Mouse (Mus musculus): ENCODE results near the gene Trip12.

Trip12 gene

GRCm38 (mm10) chr1:84740080-84740479 is 100.2 kb downstream of the Trip12 start:
- TF ChIP-seq GATA4 (IDR thresholded peaks at IDR 0.05; ENCODE audit: insufficient replicate concordance, low read length), result no peak

GRCm38 (mm10) chr1:84737097-84737496 is 103.2 kb downstream of the Trip12 start:
- TF ChIP-seq GATA4 (IDR thresholded peaks at IDR 0.05; ENCODE audit: insufficient replicate concordance, low read length), result no peak

- TF ChIP-seq GATA4 (IDR thresholded peaks at IDR 0.05; ENCODE audit: insufficient replicate concordance, low read length), result no peak
These were observed 106.5 kb downstream of the Trip12 start for GRCm38 (mm10) chr1:84733799-84734198.

- TF ChIP-seq GATA4 (IDR thresholded peaks at IDR 0.05; ENCODE audit: insufficient replicate concordance, low read length), result no peak
These were observed 108.6 kb downstream of the Trip12 start for GRCm38 (mm10) chr1:84731763-84732162.

GRCm38 (mm10) chr1:84722841-84723240 is 117.5 kb downstream of the Trip12 start:
- no peak for TF ChIP-seq GATA4 (IDR thresholded peaks at IDR 0.05; ENCODE audit: insufficient replicate concordance, low read length)

GRCm38 (mm10) chr1:84722371-84722770 is 117.9 kb downstream of the Trip12 start:
- no peak for TF ChIP-seq GATA4 (IDR thresholded peaks at IDR 0.05; ENCODE audit: insufficient replicate concordance, low read length)

- TF ChIP-seq GATA4 (IDR thresholded peaks at IDR 0.05; ENCODE audit: insufficient replicate concordance, low read length), result no peak
These were observed 118.4 kb downstream of the Trip12 start for GRCm38 (mm10) chr1:84721942-84722341.

GRCm38 (mm10) chr1:84709810-84710785 is 130.2 kb downstream of the Trip12 start:
- no peak for TF ChIP-seq GATA4 (IDR thresholded peaks at IDR 0.05; ENCODE audit: insufficient replicate concordance, low read length)

GRCm38 (mm10) chr1:84709406-84709805 is 130.9 kb downstream of the Trip12 start:
- TF ChIP-seq GATA4 (IDR thresholded peaks at IDR 0.05; ENCODE audit: insufficient replicate concordance, low read length), result no peak

- no peak for TF ChIP-seq GATA4 (IDR thresholded peaks at IDR 0.05; ENCODE audit: insufficient replicate concordance, low read length)
These were observed 140.1 kb downstream of the Trip12 start for GRCm38 (mm10) chr1:84700254-84700653.

- no peak for TF ChIP-seq GATA4 (IDR thresholded peaks at IDR 0.05; ENCODE audit: insufficient replicate concordance, low read length)
These were observed 143.2 kb downstream of the Trip12 start for GRCm38 (mm10) chr1:84697136-84697535.

- TF ChIP-seq GATA4 (IDR thresholded peaks at IDR 0.05; ENCODE audit: insufficient replicate concordance, low read length), result no peak
These were observed 144.6 kb downstream of the Trip12 start, which contains the start of gene Dner for GRCm38 (mm10) chr1:84695517-84696411. Dner (minus strand) TSS chr1:84696221.

GRCm38 (mm10) chr1:84694688-84695474 is 145.4 kb downstream of the Trip12 start:
- no peak for TF ChIP-seq GATA4 (IDR thresholded peaks at IDR 0.05; ENCODE audit: insufficient replicate concordance, low read length)

GRCm38 (mm10) chr1:84677910-84678309 is 162.4 kb downstream of the Trip12 start:
- TF ChIP-seq GATA4 (IDR thresholded peaks at IDR 0.05; ENCODE audit: insufficient replicate concordance, low read length), result no peak
